Mouse (Mus musculus) heart, embryonic 16.5 days (tissue): Measurements from ENCODE around the gene Fam160a1. TPM values are rescaled to one million over a fixed set of nuclear protein-coding genes. Genes with fewer than 3 reads are reported as not detected.

Experiments
- ATAC-seq: fragments of 200-750 bp; cut with Nextera tagmentation; replicated peaks from 2 replicates; pipeline ENCODE4 v1.8.0; 2017; ENCODE audit warnings: moderate number of reproducible peaks; ENCODE audit not compliant: insufficient read depth, low FRiP score; ENCODE audit errors: extremely low read depth
- H3K27ac ChIP-seq: fragments of 300-500 bp; sonication (generic); 2 replicates; pipeline ENCODE4 v1.5.1; 2014; ENCODE audit warnings: mild to moderate bottlenecking, low read length, control low read depth, moderate library complexity
- H3K27me3 ChIP-seq: fragments of 300-500 bp; sonication (generic); 2 replicates; pipeline ENCODE4 v1.6.1; 2014; ENCODE audit warnings: low read length, mixed read lengths; ENCODE audit not compliant: control insufficient read depth, insufficient read depth
- H3K36me3 ChIP-seq: fragments of 300-500 bp; sonication (generic); 2 replicates; pipeline ENCODE4 v1.6.1; 2014; ENCODE audit not compliant: control insufficient read depth, insufficient read depth
- H3K4me1 ChIP-seq: fragments of 300-500 bp; sonication (generic); 2 replicates; pipeline ENCODE4 v1.6.1; 2014; ENCODE audit warnings: low read length, mixed read lengths; ENCODE audit not compliant: control insufficient read depth, insufficient read depth
- H3K4me2 ChIP-seq: fragments of 300-500 bp; sonication (generic); 2 replicates; pipeline ENCODE4 v1.6.1; 2014; ENCODE audit warnings: low read depth, mild to moderate bottlenecking, control low read depth, low read length
- H3K4me3 ChIP-seq: fragments of 300-500 bp; sonication (generic); 2 replicates; pipeline ENCODE4 v1.5.1; 2014; ENCODE audit warnings: mild to moderate bottlenecking, control low read depth, low read length
- H3K9ac ChIP-seq: fragments of 300-500 bp; sonication (generic); 2 replicates; pipeline ENCODE4 v1.6.1; 2014; ENCODE audit warnings: low read length, control low read depth
- H3K9me3 ChIP-seq: fragments of 300-500 bp; sonication (generic); replicated peaks from 2 replicates; pipeline ENCODE4 v1.6.1; 2016; ENCODE audit warnings: low read length; ENCODE audit not compliant: control insufficient read depth
- WGBS: fragments of 180-500 bp; shearing (Covaris S2); extraction: QIAGEN DNeasy Blood & Tissue Kit; methylation state at CpG from one replicate; pipeline ENCODE4 v1.1.7; 2014; 5-methylcytosine and 5-hydroxymethylcytosine counted together
- polyA plus RNA-seq: library from polyadenylated mRNA; unstranded; fragments of >200 nt; fragmentation: Nextera tagmentation; extraction: Ambion mirVana; gene quantifications from 2 replicates; pipeline ENCODE4 v1.2.1, GENCODE M21; 2015

Fam160a1 gene
- polyA plus RNA-seq, 1 experiment from 2014 or later, result 10.2 TPM

DNA sequence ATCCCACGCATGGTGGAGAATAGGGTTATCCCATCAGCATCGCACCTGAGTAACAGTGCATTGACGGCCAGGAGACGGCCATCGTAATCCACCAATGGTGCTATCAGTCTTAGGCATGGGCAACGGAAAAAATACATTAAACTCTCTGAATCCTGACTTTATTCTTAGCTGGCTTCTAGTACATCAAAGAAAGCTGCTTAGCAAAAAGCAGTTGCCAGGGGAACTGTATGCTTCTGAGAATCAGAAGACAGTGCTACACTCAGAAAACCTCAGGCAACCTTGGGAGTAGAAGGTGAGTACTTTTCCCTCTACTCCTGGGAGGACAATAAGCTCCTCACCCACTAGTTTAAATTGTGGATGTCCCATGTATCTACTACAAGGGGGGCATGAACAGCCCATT lies 149.4 kb downstream of the Fam160a1 start:
- Histone ChIP-seq H3K36me3 (no peaks in the 10 kb centered on the region), H3K4me3 (no peak overlapping the region), H3K27me3 (no peaks in the 10 kb centered on the region), H3K4me1 (peaks cover 9% of the 10 kb centered on the region), H3K27ac (no peak overlapping the region), H3K4me2 (no peak overlapping the region), H3K9me3 (no peaks in the 10 kb centered on the region), H3K9ac (no peak overlapping the region)
- WGBS, result 92% methylated on average over 6 of the region's 6 CpGs
- no peak for ATAC-seq

DNA sequence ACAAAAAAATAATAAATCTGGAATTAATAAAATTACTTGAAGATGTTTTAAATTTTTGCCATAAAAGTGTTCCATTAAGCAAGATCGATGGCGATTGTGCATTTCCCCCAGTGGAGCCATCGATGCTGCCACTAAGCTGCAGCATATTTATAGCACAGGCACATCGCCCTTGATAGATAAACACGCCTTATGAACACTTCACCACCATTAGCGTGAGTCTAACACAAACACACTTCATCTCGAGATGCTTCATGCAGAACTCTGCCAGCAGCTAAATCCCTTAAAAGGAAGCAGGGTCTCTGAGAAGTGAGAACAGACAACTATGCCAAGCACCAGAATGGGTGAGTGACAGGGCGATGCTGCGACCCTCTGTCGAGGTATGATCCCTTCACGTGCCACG lies 150.4 kb downstream of the Fam160a1 start:
- Histone ChIP-seq H3K4me3 (no peak overlapping the region), H3K27me3 (no peaks in the 10 kb centered on the region), H3K4me2 (peak overlapping the region; percentile 48), H3K27ac (peak overlapping the region; percentile 65), H3K9ac (peak overlapping the region; percentile 23; the same call in 1 of the 2 replicates), H3K36me3 (no peaks in the 10 kb centered on the region), H3K4me1 (peaks cover 12% of the 10 kb centered on the region), H3K9me3 (no peaks in the 10 kb centered on the region)
- 38% methylated on average over 12 of the region's 12 CpGs for WGBS
- peak; percentile 68 for ATAC-seq

DNA sequence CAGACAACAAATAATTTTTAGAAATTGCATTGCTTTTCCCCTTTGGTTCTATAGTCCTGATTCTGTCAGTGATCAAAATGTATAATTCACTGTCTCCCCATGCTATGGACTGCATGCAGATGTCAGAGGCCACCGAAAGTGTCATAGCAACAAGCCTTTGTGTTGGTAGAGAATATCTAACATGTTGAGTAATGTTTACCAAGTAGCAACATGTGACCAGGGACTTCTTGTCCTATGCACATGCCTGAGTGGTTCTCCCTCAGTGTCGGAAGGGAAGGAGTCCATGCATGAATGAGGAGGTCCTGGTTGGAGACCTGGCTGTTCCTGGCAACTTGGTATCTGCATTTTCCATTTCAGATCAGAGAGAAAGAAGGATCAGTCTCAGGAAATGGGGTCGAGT lies 150.9 kb downstream of the Fam160a1 start:
- H3K9me3 ChIP-seq, result no peaks in the 10 kb centered on the region
- H3K4me2 ChIP-seq, result no peak overlapping the region
- H3K27me3 ChIP-seq, result no peaks in the 10 kb centered on the region
- peaks cover 12% of the 10 kb centered on the region for H3K4me1 ChIP-seq
- H3K27ac ChIP-seq, result no peak overlapping the region
- WGBS, result 51% methylated on average over 3 of the region's 3 CpGs
- H3K4me3 ChIP-seq, result no peak overlapping the region
- no peak for ATAC-seq
- H3K9ac ChIP-seq, result no peak overlapping the region
- H3K36me3 ChIP-seq, result no peaks in the 10 kb centered on the region

DNA sequence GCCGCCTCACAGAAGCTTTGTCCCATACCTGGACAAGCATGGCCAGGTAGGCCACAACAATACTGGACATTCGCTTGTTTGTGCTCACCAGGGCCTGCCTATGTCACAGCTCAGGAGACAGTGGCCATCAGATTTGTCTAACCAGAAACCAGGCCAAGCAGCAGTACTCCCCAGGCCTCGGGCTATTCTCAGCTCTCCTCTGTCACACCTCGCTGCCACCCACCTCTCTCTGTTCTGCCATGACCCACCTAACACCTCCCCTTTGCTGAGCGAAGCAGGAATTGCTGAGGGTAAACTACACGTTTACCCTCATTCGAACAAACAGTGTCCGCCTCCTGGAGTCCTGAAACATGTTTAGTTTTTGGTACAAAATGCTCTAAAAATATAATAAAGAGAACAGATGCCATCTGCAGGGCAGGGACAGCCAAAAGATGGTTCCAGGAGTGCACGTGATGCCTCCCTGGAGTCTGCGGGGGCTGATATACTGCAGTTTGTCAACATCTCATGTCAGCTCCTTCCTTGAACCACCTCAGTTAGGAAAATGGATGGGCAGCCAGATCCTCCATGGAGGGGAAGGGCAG lies 152.4 kb downstream of the Fam160a1 start:
- peaks cover 15% of the 10 kb centered on the region for H3K4me1 ChIP-seq
- H3K27ac ChIP-seq, result no peak overlapping the region
- H3K27me3 ChIP-seq, result no peaks in the 10 kb centered on the region
- no peak for ATAC-seq
- H3K9me3 ChIP-seq, result no peaks in the 10 kb centered on the region
- WGBS, result 80% methylated on average over 10 of the region's 10 CpGs
- H3K36me3 ChIP-seq, result no peaks in the 10 kb centered on the region
- H3K4me2 ChIP-seq, result no peak overlapping the region
- H3K4me3 ChIP-seq, result no peak overlapping the region
- no peak overlapping the region for H3K9ac ChIP-seq

DNA sequence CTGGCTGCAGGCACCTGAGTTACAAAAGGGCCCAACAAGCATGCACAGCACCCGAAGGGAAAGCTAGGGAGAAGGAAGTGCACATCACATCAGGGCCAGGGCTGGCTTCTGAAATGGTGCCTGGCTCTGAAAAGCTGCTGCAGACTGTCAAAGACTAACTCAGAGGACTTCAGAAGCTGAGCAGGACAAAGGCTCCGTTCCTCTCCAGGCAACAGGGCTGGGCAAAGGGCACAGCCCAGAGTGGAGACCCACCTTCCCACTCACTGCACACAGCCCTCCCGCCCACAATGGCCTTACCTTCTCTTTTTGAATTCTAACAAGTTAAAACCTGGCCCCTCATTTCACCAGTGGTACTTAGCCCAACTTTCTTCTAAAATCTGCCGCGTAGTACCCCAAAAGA lies 153.3 kb downstream of the Fam160a1 start:
- no peak overlapping the region for H3K4me2 ChIP-seq
- H3K9me3 ChIP-seq, result no peaks in the 10 kb centered on the region
- no peaks in the 10 kb centered on the region for H3K36me3 ChIP-seq
- H3K27ac ChIP-seq, result no peak overlapping the region
- no peaks in the 10 kb centered on the region for H3K27me3 ChIP-seq
- H3K9ac ChIP-seq, result no peak overlapping the region
- WGBS, result 84% methylated on average over 5 of the region's 5 CpGs
- no peak overlapping the region for H3K4me3 ChIP-seq
- H3K4me1 ChIP-seq, result peaks cover 19% of the 10 kb centered on the region
- ATAC-seq, result no peak

DNA sequence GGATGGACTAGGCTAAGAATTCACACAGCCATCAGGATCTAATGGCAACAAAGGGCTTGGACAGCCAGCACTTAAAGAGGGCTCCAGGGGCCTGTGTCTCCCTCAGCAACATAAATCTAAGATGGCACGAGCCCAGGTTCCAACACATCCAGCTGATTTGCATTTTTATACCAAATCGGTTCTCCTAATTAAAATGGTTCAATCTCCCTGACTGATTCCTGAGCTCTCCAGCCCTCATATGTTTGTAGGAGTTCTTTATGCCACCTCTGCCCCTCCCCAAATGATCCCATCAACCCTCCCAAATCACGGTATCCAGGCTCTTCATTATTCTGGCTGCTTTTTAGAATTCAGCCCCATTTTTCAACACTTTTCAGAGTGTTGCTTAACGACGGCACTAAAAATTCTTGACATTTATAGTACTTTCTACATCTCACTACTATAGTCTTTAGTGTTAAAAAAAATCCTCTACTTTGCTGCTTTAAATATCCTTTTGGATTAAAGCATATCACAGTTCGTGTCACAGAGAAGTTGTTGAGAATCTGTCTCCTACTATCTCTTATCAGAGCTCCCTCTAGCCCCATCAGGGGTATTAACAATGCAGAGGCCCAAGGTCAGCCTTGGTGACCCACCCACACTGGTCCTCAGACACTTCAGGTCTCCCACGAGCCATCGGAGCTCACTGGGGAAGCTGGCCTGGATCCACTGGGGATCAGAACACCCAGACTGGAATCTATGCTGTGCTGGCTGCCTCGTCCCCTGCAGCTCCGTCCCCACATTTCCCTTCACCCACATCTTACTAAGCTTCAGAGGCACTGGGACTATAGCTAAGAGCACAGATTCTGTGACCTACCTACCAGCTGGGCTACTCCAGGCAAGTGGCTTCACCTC lies 154.9 kb downstream of the Fam160a1 start:
- 52% methylated on average over 10 of the region's 10 CpGs for WGBS
- Histone ChIP-seq H3K4me3 (no peak overlapping the region), H3K9me3 (no peaks in the 10 kb centered on the region), H3K36me3 (no peaks in the 10 kb centered on the region), H3K27me3 (no peaks in the 10 kb centered on the region), H3K9ac (no peak overlapping the region), H3K4me2 (no peak overlapping the region), H3K27ac (no peak overlapping the region), H3K4me1 (peaks cover 27% of the 10 kb centered on the region)
- no peak for ATAC-seq

DNA sequence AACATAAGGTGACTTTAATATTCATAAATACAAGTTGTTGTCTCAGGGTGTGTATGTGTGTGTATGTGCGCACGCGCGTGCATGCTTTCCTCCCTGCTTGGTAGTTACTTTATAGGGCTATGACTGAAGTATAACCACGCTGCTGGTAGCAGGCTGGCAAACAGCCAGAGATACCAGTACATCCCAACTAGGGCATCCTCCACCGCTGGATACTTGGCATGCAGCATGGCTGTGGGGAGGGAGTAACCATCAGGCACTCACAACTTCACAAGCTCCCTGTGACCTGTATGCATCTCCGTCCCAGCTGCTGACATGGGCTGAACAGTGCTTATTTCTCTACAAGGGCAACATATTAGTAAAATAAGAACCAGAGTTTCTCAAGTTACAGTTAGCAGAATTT lies 157.4 kb downstream of the Fam160a1 start:
- H3K27me3 ChIP-seq, result no peaks in the 10 kb centered on the region
- WGBS, result 63% methylated on average over 7 of the region's 7 CpGs
- H3K36me3 ChIP-seq, result no peaks in the 10 kb centered on the region
- peak overlapping the region; percentile 10 for H3K27ac ChIP-seq
- no peak overlapping the region for H3K4me2 ChIP-seq
- peak; percentile 50 for ATAC-seq
- peaks cover 17% of the 10 kb centered on the region for H3K4me1 ChIP-seq
- H3K9me3 ChIP-seq, result no peaks in the 10 kb centered on the region
- H3K4me3 ChIP-seq, result no peak overlapping the region
- no peak overlapping the region for H3K9ac ChIP-seq

DNA sequence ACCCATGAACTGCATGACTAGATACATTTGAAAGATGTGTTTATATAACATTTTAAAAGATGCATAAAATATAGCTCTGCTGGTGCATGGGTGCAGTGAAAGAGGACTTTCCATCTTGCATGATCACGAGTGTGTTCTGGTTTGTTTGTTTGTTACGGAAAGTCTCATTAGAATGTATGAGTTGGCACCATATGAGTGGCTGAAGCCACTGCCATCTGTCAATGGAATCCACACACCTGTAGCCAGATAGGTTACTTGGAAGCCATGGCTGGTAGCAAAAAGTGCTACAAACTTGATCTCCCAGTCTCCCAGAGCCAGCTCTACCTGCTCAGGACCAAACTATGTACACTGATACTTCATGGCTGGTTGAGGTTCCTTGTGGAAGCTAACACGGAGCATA lies 161.6 kb downstream of the Fam160a1 start:
- Histone ChIP-seq H3K36me3 (peaks cover 5% of the 10 kb centered on the region; the same call in 1 of the 2 replicates), H3K9ac (no peak overlapping the region), H3K4me2 (no peak overlapping the region), H3K27ac (no peak overlapping the region), H3K4me1 (peaks cover 21% of the 10 kb centered on the region), H3K4me3 (no peak overlapping the region), H3K27me3 (no peaks in the 10 kb centered on the region), H3K9me3 (no peaks in the 10 kb centered on the region)
- ATAC-seq, result no peak
- WGBS, result 96% methylated on average over 3 of the region's 3 CpGs
